Mouse (Mus musculus) telencephalon, adult 2 months (tissue): ENCODE data around the gene Sspn.

Experiments
- DNase-seq: peaks from one replicate; pipeline ENCODE4 v3.0.0-alpha.2; 2011; ENCODE audit warnings: low read depth, low spot score

Sspn gene

DNA sequence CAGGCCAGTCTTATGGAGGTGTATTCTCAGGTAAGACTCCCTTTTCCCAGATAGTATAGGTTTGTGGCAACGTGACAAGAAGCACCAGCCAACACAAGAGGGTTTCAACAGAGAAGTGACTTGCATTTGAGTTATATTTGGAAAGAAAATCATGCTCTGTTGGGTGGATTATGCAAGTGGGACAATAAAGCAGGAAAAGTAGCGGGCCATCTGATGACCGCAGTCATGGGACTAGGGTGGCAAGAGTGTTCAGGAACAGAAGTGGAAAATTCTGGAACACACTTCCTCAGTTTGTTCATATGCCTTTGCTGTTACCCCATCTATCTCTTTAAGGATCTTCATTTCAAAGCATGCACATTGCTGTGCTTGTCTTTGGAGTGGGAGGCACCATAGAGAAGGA, 82.9 kb downstream of the Sspn start:
- no peak for DNase-seq
